Mouse (Mus musculus): Measurements from ENCODE around the gene Hps6. TPM values are rescaled to one million over a fixed set of nuclear protein-coding genes. Genes with fewer than 3 reads are reported as not detected.
A peak's percentile ranks its signal among the peaks of the same experiment; 100 is the strongest.

Gene Hps6
- polyA plus RNA-seq, 1 experiment from 2014 or later = 2.9 TPM

DNA sequence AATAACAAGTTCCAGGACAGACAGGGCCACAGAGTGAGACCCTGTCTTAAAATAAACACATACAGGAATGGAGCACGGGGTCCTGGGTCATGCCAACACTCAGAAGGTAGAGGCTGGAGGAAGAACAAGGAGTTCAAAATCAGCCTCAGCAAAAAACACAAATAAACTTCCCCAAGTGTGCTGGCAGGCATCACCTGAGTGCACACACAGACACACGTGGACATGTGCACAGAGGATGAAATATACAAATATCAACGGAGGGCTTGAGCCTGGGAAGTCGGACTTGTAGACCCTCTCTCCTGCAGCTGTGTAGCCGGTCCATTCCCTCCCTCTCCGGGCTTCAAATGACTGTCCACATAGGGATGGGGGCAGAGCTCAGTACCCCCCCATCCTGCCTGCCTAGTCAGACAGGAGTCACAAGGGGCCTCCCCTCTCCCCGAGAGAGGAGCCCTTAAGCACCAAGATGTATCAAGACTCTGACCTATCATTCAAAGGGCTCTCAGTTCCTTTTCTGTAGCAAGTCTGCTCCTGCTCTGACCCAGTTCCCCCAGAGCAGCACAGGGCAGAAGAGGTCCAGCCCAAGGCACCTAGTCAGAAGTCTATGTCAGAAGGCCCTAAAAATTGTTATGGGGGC lies 38.1 kb downstream of the Hps6 start:
- Histone ChIP-seq H3K27ac (replicated peaks) (peak overlapping the region; percentile 99), H3K27me3 (no peaks in the 10 kb centered on the region), H3K9ac (replicated peaks) (peak overlapping the region; percentile 99), H3K4me3 (peak overlapping the region; percentile 99), H3K4me2 (replicated peaks) (peak overlapping the region; percentile 99), H3K36me3 (no peaks in the 10 kb centered on the region; the same call in 1 of the 2 replicates), H3K4me1 (peaks cover 80% of the 10 kb centered on the region), H3K9me3 (no peaks in the 10 kb centered on the region)
- 11% methylated on average over 7 of the region's 7 CpGs for WGBS
- ATAC-seq (replicated peaks) = no peak

DNA sequence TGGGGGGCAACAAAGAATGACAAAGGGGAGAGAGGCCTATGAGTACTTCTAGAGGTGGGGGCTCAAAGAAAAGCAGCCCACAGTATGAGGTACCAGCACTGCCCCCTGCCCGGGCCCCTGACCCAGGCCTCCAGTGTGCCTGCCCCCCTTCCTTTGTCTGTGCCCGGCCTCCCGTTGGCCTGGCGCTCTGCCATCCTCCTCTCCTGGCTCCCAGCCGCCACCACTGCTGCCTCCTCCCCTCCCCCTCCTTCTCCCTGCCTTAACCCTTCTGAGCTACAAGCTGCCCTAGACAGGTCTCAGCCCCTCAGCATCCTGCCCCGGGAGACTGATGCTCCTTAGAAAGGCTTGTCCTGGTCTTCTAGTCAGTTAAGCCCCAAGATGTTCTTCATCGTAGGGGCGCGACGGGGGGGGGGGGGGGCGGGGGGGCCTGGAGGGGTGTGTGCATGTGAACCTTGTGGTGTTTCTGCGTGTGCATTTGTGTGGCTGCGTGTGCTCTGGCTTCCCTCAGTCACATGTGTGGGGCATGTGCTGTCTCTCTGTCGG lies 38.7 kb downstream of the Hps6 start:
- no peaks in the 10 kb centered on the region for H3K36me3 ChIP-seq
- H3K9me3 ChIP-seq = no peaks in the 10 kb centered on the region
- H3K4me3 ChIP-seq = peak overlapping the region; percentile 99
- peak overlapping the region; percentile 99 for H3K27ac ChIP-seq (replicated peaks)
- H3K27me3 ChIP-seq = no peaks in the 10 kb centered on the region
- ATAC-seq (replicated peaks) = peak; percentile 38
- H3K9ac ChIP-seq (replicated peaks) = peak overlapping the region; percentile 99
- WGBS = 1% methylated on average over 12 of the region's 14 CpGs
- H3K4me1 ChIP-seq = peaks cover 78% of the 10 kb centered on the region
- H3K4me2 ChIP-seq (replicated peaks) = peak overlapping the region; percentile 99

DNA sequence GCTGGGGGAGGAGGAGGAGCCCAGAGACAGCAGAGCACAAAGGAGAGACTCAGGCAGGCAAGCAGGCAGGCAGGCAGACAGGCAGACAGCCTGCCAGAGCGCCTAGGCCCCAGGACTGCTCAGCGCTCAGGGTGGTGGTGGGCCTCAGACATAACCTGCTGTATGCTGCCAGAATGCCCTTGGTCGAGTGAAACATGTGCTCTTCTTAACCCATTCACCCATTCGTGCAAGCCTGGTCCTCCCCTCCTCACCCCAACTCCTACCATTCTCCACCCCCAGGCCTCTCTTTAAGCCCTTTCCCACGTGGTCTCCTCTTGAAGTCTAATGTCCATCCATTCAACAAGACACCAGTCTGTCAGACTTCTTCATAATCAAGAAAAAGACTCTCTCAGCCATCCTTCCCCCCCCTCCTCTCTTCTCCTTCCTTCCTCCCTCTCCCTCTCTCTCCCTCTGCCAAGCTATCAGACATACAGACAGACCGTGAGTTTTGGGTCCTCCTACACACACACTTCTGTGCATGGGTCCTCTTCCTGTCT lies 39.2 kb downstream of the Hps6 start:
- peak overlapping the region; percentile 99 for H3K4me2 ChIP-seq (replicated peaks)
- H3K27ac ChIP-seq (replicated peaks) = peak overlapping the region; percentile 99
- no peaks in the 10 kb centered on the region for H3K36me3 ChIP-seq
- no peaks in the 10 kb centered on the region for H3K27me3 ChIP-seq
- H3K4me1 ChIP-seq = peaks cover 73% of the 10 kb centered on the region
- ATAC-seq (replicated peaks) = peak; percentile 55
- H3K9me3 ChIP-seq = no peaks in the 10 kb centered on the region
- H3K4me3 ChIP-seq = peak overlapping the region; percentile 99
- H3K9ac ChIP-seq (replicated peaks) = peak overlapping the region; percentile 99
- 0% methylated on average over 6 of the region's 6 CpGs for WGBS

DNA sequence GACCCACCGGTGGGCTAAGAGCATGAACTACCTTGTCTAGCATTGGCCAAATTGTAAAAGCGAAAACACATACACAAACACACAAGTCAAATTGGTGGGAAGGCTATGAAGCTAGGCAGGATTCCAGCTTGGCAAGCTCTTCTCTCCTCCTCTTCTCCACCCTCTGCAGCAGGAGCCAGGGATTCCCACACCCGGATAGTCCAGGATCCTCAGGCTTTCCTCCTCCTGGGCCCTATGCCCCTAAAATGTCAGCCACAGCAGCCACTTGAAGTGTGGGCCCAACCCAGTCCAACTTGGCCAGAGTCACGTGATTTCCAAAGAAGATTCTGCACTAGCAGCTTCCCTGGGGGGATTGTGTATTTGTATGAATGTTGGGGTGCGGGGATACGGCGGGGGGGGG lies 40.1 kb downstream of the Hps6 start:
- peak overlapping the region; percentile 99 for H3K4me3 ChIP-seq
- peak overlapping the region; percentile 99; the same call in 1 of the 2 replicates for H3K9ac ChIP-seq (replicated peaks)
- ATAC-seq (replicated peaks) = no peak
- no peaks in the 10 kb centered on the region for H3K9me3 ChIP-seq
- no peaks in the 10 kb centered on the region for H3K36me3 ChIP-seq
- peak overlapping the region; percentile 99 for H3K4me2 ChIP-seq (replicated peaks)
- 41% methylated on average over 7 of the region's 7 CpGs for WGBS
- H3K27ac ChIP-seq (replicated peaks) = peak overlapping the region; percentile 99
- H3K27me3 ChIP-seq = no peaks in the 10 kb centered on the region
- peaks cover 64% of the 10 kb centered on the region for H3K4me1 ChIP-seq

DNA sequence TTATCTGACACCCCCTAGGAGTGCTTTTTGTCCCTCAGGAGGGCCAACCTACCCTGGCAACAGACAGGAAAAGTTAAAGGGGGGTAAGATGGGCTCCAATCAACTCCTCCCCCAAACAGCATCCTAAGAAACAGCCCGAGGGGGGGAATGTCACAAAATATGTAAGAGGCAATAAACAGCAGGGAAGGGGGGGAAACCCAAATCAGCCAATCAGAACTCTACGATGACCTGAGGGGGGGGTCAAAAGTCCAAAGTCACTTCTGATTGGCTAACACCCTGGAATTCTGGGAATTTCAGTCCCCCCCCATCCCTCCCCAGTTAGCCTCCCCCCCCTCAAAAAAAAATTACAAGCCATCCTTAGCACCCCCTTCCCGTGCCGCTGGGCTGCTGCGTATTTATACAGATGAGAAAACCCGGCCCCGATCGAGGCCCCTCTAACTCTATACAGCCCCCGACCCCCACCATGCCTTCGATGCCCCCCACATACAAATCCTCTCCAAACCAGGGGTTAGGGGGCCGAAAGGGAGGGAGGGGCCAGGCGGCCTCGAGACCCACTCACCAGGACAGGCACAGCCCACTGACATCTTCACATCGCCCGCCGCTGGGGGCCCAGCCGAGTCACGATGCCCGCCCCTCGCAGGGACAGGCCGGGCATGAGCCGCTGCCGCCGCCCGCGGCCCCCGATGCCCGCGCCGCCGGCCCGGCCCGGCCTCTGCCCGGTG lies 41.1 kb downstream of the Hps6 start, which contains the start of gene Pprc1:
Gene Pprc1 (plus strand): TSS at position 616 of the 722 bp plus-strand sequence.
- Histone ChIP-seq H3K36me3 (no peaks in the 10 kb centered on the region), H3K9ac (replicated peaks) (peak within 1 kb of the TSS; percentile 99), H3K27me3 (no peaks in the 10 kb centered on the region), H3K4me1 (peaks cover 62% of the 10 kb centered on the region), H3K4me2 (replicated peaks) (peak within 1 kb of the TSS; percentile 99), H3K9me3 (no peaks in the 10 kb centered on the region), H3K27ac (replicated peaks) (peak within 1 kb of the TSS; percentile 99), H3K4me3 (peak within 1 kb of the TSS; percentile 99)
- under 1% methylated on average over 34 of the region's 34 CpGs for WGBS
- no peak; the same call in 1 of the 2 replicates for ATAC-seq (replicated peaks)

DNA sequence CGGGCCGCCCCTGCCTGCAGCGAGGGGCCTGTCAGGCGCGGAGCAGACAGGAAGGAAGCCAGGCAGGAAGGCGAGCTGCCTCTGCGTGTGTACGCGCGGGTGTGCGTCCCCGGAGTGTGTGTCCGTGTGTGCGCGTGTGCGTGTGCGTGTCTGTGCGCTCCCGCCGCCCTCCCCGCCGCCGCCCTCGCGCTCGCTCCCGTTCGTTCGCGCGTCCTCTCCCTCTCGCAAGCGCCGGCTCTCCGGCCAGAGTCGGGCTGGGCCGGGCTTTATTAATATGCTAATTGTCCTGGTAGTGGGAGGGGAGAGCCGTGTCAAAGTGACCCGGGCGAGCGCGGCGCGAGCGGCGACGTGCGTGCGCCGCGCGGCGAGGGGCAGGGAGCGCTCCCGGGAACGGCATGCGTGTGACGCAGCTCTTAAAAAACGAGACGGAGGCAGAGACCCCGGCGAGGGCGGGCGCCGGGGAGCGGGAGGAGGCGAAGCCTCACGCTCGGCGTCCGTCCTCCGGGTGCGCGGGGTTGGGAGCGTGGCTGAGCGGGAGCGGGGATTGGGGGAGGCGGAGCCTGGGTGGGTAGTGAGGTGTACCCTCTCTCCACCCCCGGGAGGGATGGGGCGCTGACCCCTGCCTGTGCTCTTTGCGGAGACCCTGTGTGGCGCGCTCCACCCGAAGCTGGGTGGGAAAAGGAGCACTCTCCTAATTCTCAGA lies 41.8 kb downstream of the Hps6 start, which contains the start of gene Ldb1:
Gene Ldb1 (minus strand): TSS at position 222 of the 703 bp plus-strand sequence.
- ATAC-seq (replicated peaks) = peak; percentile 66
- peak within 1 kb of the TSS; percentile 99 for H3K9ac ChIP-seq (replicated peaks)
- WGBS = under 1% methylated on average over 83 of the region's 84 CpGs
- H3K36me3 ChIP-seq = no peaks in the 10 kb centered on the region
- H3K4me1 ChIP-seq = peaks cover 57% of the 10 kb centered on the region
- H3K4me2 ChIP-seq (replicated peaks) = peak within 1 kb of the TSS; percentile 99
- peak within 1 kb of the TSS; percentile 99 for H3K27ac ChIP-seq (replicated peaks)
- H3K27me3 ChIP-seq = no peaks in the 10 kb centered on the region
- no peaks in the 10 kb centered on the region for H3K9me3 ChIP-seq
- H3K4me3 ChIP-seq = peak within 1 kb of the TSS; percentile 99

DNA sequence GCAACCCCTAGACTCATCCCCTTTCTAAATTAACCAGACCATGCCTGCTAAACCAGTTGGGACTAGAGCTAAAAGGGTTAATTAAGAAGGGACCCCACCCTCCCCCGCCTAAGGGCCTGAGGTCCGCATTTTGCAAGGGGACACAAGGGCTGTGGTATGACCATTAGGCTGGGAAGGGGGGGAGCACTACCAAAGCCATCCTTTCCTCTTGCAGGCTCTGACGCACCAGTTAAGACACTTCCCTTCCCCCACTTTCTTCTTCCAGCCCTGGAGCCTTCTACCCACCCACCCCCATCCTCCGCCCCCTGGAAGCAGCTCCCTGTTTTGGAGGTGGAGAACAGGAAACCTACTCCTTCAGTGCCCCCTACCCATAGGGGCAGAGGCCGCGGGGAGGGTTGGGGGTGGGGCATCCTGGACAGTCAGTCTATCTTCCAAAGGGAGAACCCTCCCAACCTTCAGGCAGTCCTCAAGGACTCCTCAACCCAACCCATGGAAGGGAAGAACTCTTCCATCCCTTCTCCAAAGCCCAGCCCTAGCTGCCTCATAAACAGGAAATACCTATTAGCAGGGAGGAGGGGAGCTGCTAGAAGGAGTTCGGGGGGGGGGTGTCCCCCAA lies 42.5 kb downstream of the Hps6 start:
- H3K4me1 ChIP-seq = peaks cover 50% of the 10 kb centered on the region
- no peaks in the 10 kb centered on the region for H3K27me3 ChIP-seq
- peak overlapping the region; percentile 99 for H3K27ac ChIP-seq (replicated peaks)
- H3K36me3 ChIP-seq = no peaks in the 10 kb centered on the region
- peak overlapping the region; percentile 99 for H3K9ac ChIP-seq (replicated peaks)
- 0% methylated on average over 7 of the region's 7 CpGs for WGBS
- peak; percentile 27 for ATAC-seq (replicated peaks)
- H3K9me3 ChIP-seq = no peaks in the 10 kb centered on the region
- H3K4me3 ChIP-seq = peak overlapping the region; percentile 99
- peak overlapping the region; percentile 99 for H3K4me2 ChIP-seq (replicated peaks)

DNA sequence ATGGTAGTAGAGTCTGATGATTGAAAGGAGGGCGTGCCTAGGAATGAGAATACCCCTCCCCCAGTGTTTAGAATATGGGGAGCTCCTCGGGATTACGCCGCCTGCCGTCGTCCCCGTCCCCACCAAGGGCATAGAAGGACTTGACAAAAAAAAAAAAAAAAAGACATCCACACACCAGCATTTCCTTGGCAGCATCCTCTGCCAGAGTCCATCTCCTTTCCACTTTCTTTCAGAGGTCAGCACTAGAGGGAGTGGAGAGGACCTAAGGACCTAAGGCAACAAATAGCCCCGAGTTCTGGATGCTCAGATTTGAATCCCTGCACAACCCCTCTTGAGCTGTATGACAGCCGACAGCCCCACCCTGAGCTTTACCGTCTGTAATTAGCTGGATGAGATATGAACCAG lies 43.3 kb downstream of the Hps6 start:
- Histone ChIP-seq H3K4me1 (peaks cover 42% of the 10 kb centered on the region), H3K27ac (replicated peaks) (peak overlapping the region; percentile 99), H3K27me3 (no peaks in the 10 kb centered on the region), H3K36me3 (no peaks in the 10 kb centered on the region), H3K4me3 (no peak overlapping the region), H3K9me3 (no peaks in the 10 kb centered on the region), H3K9ac (replicated peaks) (no peak overlapping the region), H3K4me2 (replicated peaks) (peak overlapping the region; percentile 99)
- 3% methylated on average over 10 of the region's 10 CpGs for WGBS
- no peak for ATAC-seq (replicated peaks)

DNA sequence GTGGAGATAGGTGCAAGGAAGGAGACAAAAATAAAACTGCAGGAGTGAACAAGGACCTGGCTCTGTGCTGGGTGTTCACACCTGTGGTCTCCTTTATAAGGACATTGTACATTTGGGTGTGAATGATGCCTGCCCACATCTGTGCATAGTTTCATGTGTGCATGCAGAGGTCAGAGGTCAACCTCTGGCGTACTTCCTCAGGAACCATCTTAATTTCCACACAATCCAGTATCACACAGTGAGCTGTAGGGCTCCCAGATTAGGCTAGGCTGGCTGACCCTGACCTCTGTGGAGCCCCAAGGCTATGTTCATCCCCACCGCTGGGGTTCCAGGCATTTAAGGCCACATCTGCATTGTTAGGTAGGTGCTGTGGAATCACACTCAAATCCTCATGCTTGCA lies 44.1 kb downstream of the Hps6 start:
- Histone ChIP-seq H3K27me3 (no peaks in the 10 kb centered on the region), H3K4me2 (replicated peaks) (no peak overlapping the region), H3K9me3 (no peaks in the 10 kb centered on the region), H3K4me3 (no peak overlapping the region), H3K27ac (replicated peaks) (no peak overlapping the region), H3K4me1 (peaks cover 34% of the 10 kb centered on the region), H3K36me3 (no peaks in the 10 kb centered on the region), H3K9ac (replicated peaks) (no peak overlapping the region)
- no peak for ATAC-seq (replicated peaks)
- WGBS = 77% methylated on average over 2 of the region's 2 CpGs

DNA sequence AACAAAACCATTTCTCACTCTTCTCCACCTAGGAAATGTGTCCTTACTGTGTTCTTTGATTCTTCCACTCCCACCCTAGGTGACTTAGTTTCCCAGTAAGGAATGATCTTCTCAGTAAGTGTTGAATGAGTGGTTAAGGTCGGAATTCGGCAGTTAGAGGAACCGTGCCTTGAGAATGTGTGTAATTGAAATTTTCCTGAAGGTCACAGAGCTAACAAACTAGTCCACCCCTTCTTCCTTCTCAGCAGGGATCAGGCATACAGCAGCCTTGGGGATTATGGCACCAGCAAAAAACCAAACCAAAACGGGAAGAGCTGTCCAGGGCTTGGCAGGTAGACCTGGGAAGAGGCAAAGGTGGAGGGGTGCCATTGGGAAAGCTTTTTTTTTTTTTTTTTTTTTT lies 45.8 kb downstream of the Hps6 start:
- Histone ChIP-seq H3K27ac (replicated peaks) (no peak overlapping the region), H3K9ac (replicated peaks) (no peak overlapping the region), H3K4me1 (peaks cover 17% of the 10 kb centered on the region), H3K27me3 (no peaks in the 10 kb centered on the region), H3K9me3 (no peaks in the 10 kb centered on the region), H3K36me3 (no peaks in the 10 kb centered on the region), H3K4me3 (no peak overlapping the region), H3K4me2 (replicated peaks) (no peak overlapping the region)
- ATAC-seq (replicated peaks) = no peak
- 68% methylated on average over 4 of the region's 4 CpGs for WGBS

DNA sequence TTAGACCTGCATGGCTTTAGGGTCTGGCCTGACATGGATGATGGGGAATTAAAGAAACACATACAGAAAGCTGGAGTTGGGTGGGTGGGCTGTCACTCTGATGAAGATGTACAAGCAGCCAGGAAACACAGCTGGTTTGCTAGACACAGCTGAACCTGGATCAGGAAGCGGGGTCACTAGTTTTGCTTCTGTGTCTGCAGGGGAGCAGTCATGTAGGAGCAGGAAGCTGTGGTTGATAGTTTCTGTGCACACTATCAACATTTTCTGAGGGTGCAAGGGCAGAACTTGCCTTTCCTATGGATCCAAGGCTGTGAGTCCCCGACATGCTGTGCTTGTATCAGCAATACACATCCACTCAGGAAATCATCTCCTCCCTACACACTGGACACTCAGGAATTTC lies 47.2 kb downstream of the Hps6 start:
- Histone ChIP-seq H3K27me3 (no peaks in the 10 kb centered on the region), H3K36me3 (no peaks in the 10 kb centered on the region), H3K9ac (replicated peaks) (no peak overlapping the region), H3K9me3 (no peaks in the 10 kb centered on the region), H3K4me2 (replicated peaks) (no peak overlapping the region), H3K27ac (replicated peaks) (no peak overlapping the region), H3K4me3 (no peak overlapping the region), H3K4me1 (peaks cover 14% of the 10 kb centered on the region)
- 91% methylated on average over 2 of the region's 2 CpGs for WGBS
- no peak for ATAC-seq (replicated peaks)
